ENCODE assay signal across 8 mouse cellular contexts in genomic region chr10:122051831-122052230, GRCm38 (mm10). TPM values are rescaled to one million over a fixed set of nuclear protein-coding genes. Genes with fewer than 3 reads are reported as not detected.
DNase-seq lines count a peak whose midpoint lies in the region; ATAC-seq and TF ChIP-seq lines count a peak whose summit lies in the region.

No protein-coding gene starts in this region.

- DNase-seq in adrenal gland, postnatal 25 days: peak; percentile 85
- peak; percentile 75 for DNase-seq in embryonic facial prominence, embryonic 14.5 days (ENCODE audit: low spot score)
- peak; percentile 73 to 84 for DNase-seq in left cerebral cortex, postnatal 36 days (ENCODE audit: low spot score in 2 of 2)
- peak; percentile 25 for DNase-seq in ovary, adult 18-20 months (ENCODE audit: low spot score)
- peak; percentile 85 for DNase-seq in thymus, adult 2 months

- no peak for ATAC-seq in intestine, postnatal 0 days
- no peak for ATAC-seq in intestine, embryonic 15.5 days
- no peak for ATAC-seq in embryonic facial prominence, embryonic 14.5 days (ENCODE audit: low read depth)
- ATAC-seq in hematopoietic stem cell, adult 5-6 weeks (replicated peaks in 1 of 2; ENCODE audit: insufficient read depth in 1 of 2, low FRiP score in 2 of 2, low TSS enrichment in 1 of 2, low read depth in 1 of 2, poor library complexity in 2 of 2, severe bottlenecking in 2 of 2): peak; percentile 44 to 72; a peak in 3 of 4 replicates

- intact Hi-C loops in left cerebral cortex, postnatal 36 days (cut with DNase I): loop anchor here (5.0 kb wide), 4 partner anchors 280 to 410 kb away; partner anchors contain the start of gene D930020B18Rik

- H3K4me2 ChIP-seq in intestine, postnatal 0 days (replicated peaks; ENCODE audit: low read depth): no peak overlapping the region
- H3K4me2 ChIP-seq in intestine, embryonic 15.5 days (replicated peaks): no peak overlapping the region
- H3K4me2 ChIP-seq in embryonic facial prominence, embryonic 14.5 days (ENCODE audit: low read depth, low read length): no peak overlapping the region

- H3K4me3 ChIP-seq in intestine, postnatal 0 days (ENCODE audit: low read depth, low read length): no peak overlapping the region
- no peak overlapping the region for H3K4me3 ChIP-seq in intestine, embryonic 15.5 days (replicated peaks)
- H3K4me3 ChIP-seq in embryonic facial prominence, embryonic 14.5 days (ENCODE audit: low read depth, low read length): no peak overlapping the region
- no peak overlapping the region for H3K4me3 ChIP-seq in thymus, adult 2 months (ENCODE audit: control insufficient read depth, insufficient read depth, low read length)

- 0 out of 2 replicates have a peak, but pooled peaks cover 3% of the 10 kb centered on the region for H3K27me3 ChIP-seq in intestine, postnatal 0 days (replicated peaks; ENCODE audit: control insufficient read depth, insufficient read depth, low read length)
- H3K27me3 ChIP-seq in intestine, embryonic 15.5 days (replicated peaks): no peaks in the 10 kb centered on the region
- no peaks in the 10 kb centered on the region for H3K27me3 ChIP-seq in embryonic facial prominence, embryonic 14.5 days (replicated peaks; ENCODE audit: control insufficient read depth, insufficient read depth, low read length)
- H3K27me3 ChIP-seq in thymus, adult 2 months (ENCODE audit: control insufficient read depth, insufficient read depth, low read length): peaks cover 7% of the 10 kb centered on the region; the same call in 1 of the 2 replicates

- H3K9ac ChIP-seq in intestine, postnatal 0 days (ENCODE audit: low read depth, low read length): no peak overlapping the region
- H3K9ac ChIP-seq in intestine, embryonic 15.5 days: no peak overlapping the region
- no peak overlapping the region for H3K9ac ChIP-seq in embryonic facial prominence, embryonic 14.5 days (ENCODE audit: low read depth, low read length)

- H3K9me3 ChIP-seq in intestine, postnatal 0 days (ENCODE audit: control insufficient read depth): no peaks in the 10 kb centered on the region
- H3K9me3 ChIP-seq in intestine, embryonic 15.5 days: no peaks in the 10 kb centered on the region
- H3K9me3 ChIP-seq in embryonic facial prominence, embryonic 14.5 days (ENCODE audit: control insufficient read depth, low read length): no peaks in the 10 kb centered on the region

- peak; percentile 100 for TF ChIP-seq CTCF in intestine, postnatal 0 days (IDR thresholded peaks at IDR 0.05; ENCODE audit: low read depth)
- TF ChIP-seq CTCF in thymus, adult 2 months (IDR thresholded peaks at IDR 0.05; ENCODE audit: borderline replicate concordance, control insufficient read depth, extremely low read depth, insufficient read depth, low read length, poor library complexity): peak; percentile 95

- no peak overlapping the region for H3K27ac ChIP-seq in intestine, postnatal 0 days (ENCODE audit: low read depth, low read length)
- H3K27ac ChIP-seq in intestine, embryonic 15.5 days: no peak overlapping the region
- no peak overlapping the region for H3K27ac ChIP-seq in embryonic facial prominence, embryonic 14.5 days (replicated peaks; ENCODE audit: low read depth, low read length)
- H3K27ac ChIP-seq in thymus, adult 2 months (ENCODE audit: control insufficient read depth, insufficient read depth, low read length): no peak overlapping the region

- no peaks in the 10 kb centered on the region for H3K36me3 ChIP-seq in intestine, postnatal 0 days (ENCODE audit: control insufficient read depth, insufficient read depth)
- no peaks in the 10 kb centered on the region for H3K36me3 ChIP-seq in intestine, embryonic 15.5 days
- no peaks in the 10 kb centered on the region for H3K36me3 ChIP-seq in embryonic facial prominence, embryonic 14.5 days (ENCODE audit: control insufficient read depth, insufficient read depth, low read length)
- no peaks in the 10 kb centered on the region for H3K36me3 ChIP-seq in thymus, adult 2 months (ENCODE audit: control insufficient read depth, insufficient read depth, low read length)

- no peaks in the 10 kb centered on the region for H3K4me1 ChIP-seq in intestine, postnatal 0 days (replicated peaks; ENCODE audit: control insufficient read depth, insufficient read depth, low read length)
- H3K4me1 ChIP-seq in intestine, embryonic 15.5 days (replicated peaks): 0 out of 2 replicates have a peak, but pooled peaks cover under 1% of the 10 kb centered on the region
- no peaks in the 10 kb centered on the region for H3K4me1 ChIP-seq in embryonic facial prominence, embryonic 14.5 days (ENCODE audit: control insufficient read depth, insufficient read depth, low read length)
- H3K4me1 ChIP-seq in thymus, adult 2 months (replicated peaks; ENCODE audit: control insufficient read depth, insufficient read depth, low read length): peaks cover 4% of the 10 kb centered on the region; the same call in 1 of the 2 replicates

- no peak for TF ChIP-seq POLR2A in thymus, adult 2 months (IDR thresholded peaks at IDR 0.05; ENCODE audit: control insufficient read depth, extremely low read depth, insufficient read depth, low read length, poor library complexity)

- WGBS in intestine, postnatal 0 days: 23% methylated on average over 6 of the region's 6 CpGs
- 33% methylated on average over 6 of the region's 6 CpGs for WGBS in intestine, embryonic 15.5 days
- WGBS in embryonic facial prominence, embryonic 14.5 days: 36% methylated on average over 6 of the region's 6 CpGs
- 17% methylated on average over 6 of the region's 6 CpGs for WGBS in thymus, adult 2 months

RNA-seq across cellular contexts. Expression of gene Srgap1, which starts 4.7 kb away (rescaled TPM):
- 2.6 and 3.3 TPM in 2 replicates for polyA plus RNA-seq in intestine, postnatal 0 days (2015; fragmentation: Nextera tagmentation; extraction: Ambion mirVana)
- 7.4 and 7.7 TPM in 2 replicates for polyA plus RNA-seq in intestine, embryonic 15.5 days (2015; fragmentation: Nextera tagmentation; extraction: Ambion mirVana)
- 2.1 and 2.3 TPM in 2 replicates for total RNA-seq in adrenal gland, postnatal 25 days (2021)
- polyA plus RNA-seq in embryonic facial prominence, embryonic 14.5 days (2014; fragmentation: Nextera tagmentation; extraction: Ambion mirVana): 10.7 and 11.1 TPM in 2 replicates
- total RNA-seq in hematopoietic stem cell, adult 5-6 weeks (2017): 0.69 and 1.3 TPM in 2 replicates
- 10 to 100 TPM in 1 of 2 experiments, 1 to 10 TPM in 1; 7.7 to 11.1 TPM for total RNA-seq in left cerebral cortex, postnatal 36 days (2021)
- 1.0 and 1.2 TPM in 2 replicates for polyA plus RNA-seq in thymus, adult 2 months (2012; rRNA removed)

RNA-seq across cellular contexts. Expression of gene Rxylt1, which starts 45.3 kb away (rescaled TPM):
- polyA plus RNA-seq in intestine, postnatal 0 days (2015; fragmentation: Nextera tagmentation; extraction: Ambion mirVana): 45.2 and 47.1 TPM in 2 replicates
- 53.6 and 54.1 TPM in 2 replicates for polyA plus RNA-seq in intestine, embryonic 15.5 days (2015; fragmentation: Nextera tagmentation; extraction: Ambion mirVana)
- total RNA-seq in adrenal gland, postnatal 25 days (2021): 37.7 and 42.6 TPM in 2 replicates
- 53.1 and 55.2 TPM in 2 replicates for polyA plus RNA-seq in embryonic facial prominence, embryonic 14.5 days (2014; fragmentation: Nextera tagmentation; extraction: Ambion mirVana)
- 39.3 and 77.3 TPM in 2 replicates for total RNA-seq in hematopoietic stem cell, adult 5-6 weeks (2017)
- total RNA-seq in left cerebral cortex, postnatal 36 days (2021): 10 to 100 TPM; 40.9 to 46.5 TPM
- polyA plus RNA-seq in thymus, adult 2 months (2012; rRNA removed): 4.0 and 4.6 TPM in 2 replicates

Comparison
In these comparisons a context has a peak if more than half of its experiments do, and no peak if none do; other contexts are left out.
1. ATAC-seq: peak in hematopoietic stem cell, adult 5-6 weeks (2 of 2); none in intestine, postnatal 0 days (single experiment), intestine, embryonic 15.5 days (single experiment) and embryonic facial prominence, embryonic 14.5 days (single experiment).
2. DNase-seq: peak in every context shown above with its lines; median percentile 85 in adrenal gland, postnatal 25 days; 85 in thymus, adult 2 months; 78 in left cerebral cortex, postnatal 36 days; 75 in embryonic facial prominence, embryonic 14.5 days; 25 in ovary, adult 18-20 months.